Mouse (Mus musculus): ENCODE measurements around the gene 1700125H20Rik.
A peak's percentile ranks its signal among the peaks of the same experiment; 100 is the strongest.
"Not testable (repeated sequence)": the region's sequence is repeated elsewhere in the genome, so short reads cannot be mapped to it uniquely, and the experiment has no call there.

The 1700125H20Rik gene

GRCm38 (mm10) chr11:85170058-85170740, at the start of gene 1700125H20Rik:
TSS of gene 1700125H20Rik (plus strand) at chr11:85170404.
- peak; percentile 89 for DNase-seq (ENCODE audit: low read depth)

- no peak for DNase-seq (ENCODE audit: low read depth)
These were observed 48.1 kb upstream of the 1700125H20Rik start for GRCm38 (mm10) chr11:85122073-85122472.

GRCm38 (mm10) chr11:85123267-85123992, 46.8 kb upstream of the 1700125H20Rik start:
- DNase-seq (ENCODE audit: low read depth) = peak; percentile 45

- DNase-seq (ENCODE audit: low read depth) = peak; percentile 50
These were observed 43.7 kb upstream of the 1700125H20Rik start for GRCm38 (mm10) chr11:85126257-85127102.

- no peak for DNase-seq (ENCODE audit: low read depth)
These were observed 41.3 kb upstream of the 1700125H20Rik start for GRCm38 (mm10) chr11:85128883-85129282.

GRCm38 (mm10) chr11:85131542-85131941, 38.7 kb upstream of the 1700125H20Rik start:
- peak; percentile 28 for DNase-seq (ENCODE audit: low read depth)

- DNase-seq (ENCODE audit: low read depth) = peak; percentile 34
These were observed 31.3 kb upstream of the 1700125H20Rik start for GRCm38 (mm10) chr11:85138776-85139474.

- peak; percentile 98 for DNase-seq (ENCODE audit: low read depth)
These were observed 30.3 kb upstream of the 1700125H20Rik start, which contains the start of gene Usp32 for GRCm38 (mm10) chr11:85139581-85140540. TSS of gene Usp32 (minus strand) at chr11:85140161.

GRCm38 (mm10) chr11:85152256-85152930, 17.8 kb upstream of the 1700125H20Rik start:
- DNase-seq (ENCODE audit: low read depth) = no peak

GRCm38 (mm10) chr11:85157301-85157700, 12.9 kb upstream of the 1700125H20Rik start:
- peak; percentile 38 for DNase-seq (ENCODE audit: low read depth)

GRCm38 (mm10) chr11:85163014-85163413, 7.2 kb upstream of the 1700125H20Rik start:
- not testable (repeated sequence) for DNase-seq (ENCODE audit: low read depth)

- DNase-seq (ENCODE audit: low read depth) = no peak
These were observed 5.8 kb upstream of the 1700125H20Rik start for GRCm38 (mm10) chr11:85164371-85164770.

GRCm38 (mm10) chr11:85167503-85167902, 2.7 kb upstream of the 1700125H20Rik start:
- no peak for DNase-seq (ENCODE audit: low read depth)

- no peak for DNase-seq (ENCODE audit: low read depth)
These were observed 629 bp downstream of the 1700125H20Rik start for GRCm38 (mm10) chr11:85170833-85171232.

GRCm38 (mm10) chr11:85175941-85176340, 5.7 kb downstream of the 1700125H20Rik start:
- peak; percentile 54 for DNase-seq (ENCODE audit: low read depth)

GRCm38 (mm10) chr11:85177761-85178160, 7.6 kb downstream of the 1700125H20Rik start:
- DNase-seq (ENCODE audit: low read depth) = peak; percentile 52

GRCm38 (mm10) chr11:85178413-85178812, 8.2 kb downstream of the 1700125H20Rik start:
- no peak for DNase-seq (ENCODE audit: low read depth)

- DNase-seq (ENCODE audit: low read depth) = peak; percentile 64
These were observed 12.5 kb downstream of the 1700125H20Rik start for GRCm38 (mm10) chr11:85182617-85183283.

GRCm38 (mm10) chr11:85183284-85183779, 13.1 kb downstream of the 1700125H20Rik start:
- no peak for DNase-seq (ENCODE audit: low read depth)

All from 416B (cell line).